Mouse (Mus musculus): Measurements from ENCODE around the gene D630003M21Rik. TPM values are rescaled to one million over a fixed set of nuclear protein-coding genes. Genes with fewer than 3 reads are reported as not detected.

Gene D630003M21Rik
- polyA plus RNA-seq, 1 experiment from 2014 or later, result 9.1 TPM

DNA sequence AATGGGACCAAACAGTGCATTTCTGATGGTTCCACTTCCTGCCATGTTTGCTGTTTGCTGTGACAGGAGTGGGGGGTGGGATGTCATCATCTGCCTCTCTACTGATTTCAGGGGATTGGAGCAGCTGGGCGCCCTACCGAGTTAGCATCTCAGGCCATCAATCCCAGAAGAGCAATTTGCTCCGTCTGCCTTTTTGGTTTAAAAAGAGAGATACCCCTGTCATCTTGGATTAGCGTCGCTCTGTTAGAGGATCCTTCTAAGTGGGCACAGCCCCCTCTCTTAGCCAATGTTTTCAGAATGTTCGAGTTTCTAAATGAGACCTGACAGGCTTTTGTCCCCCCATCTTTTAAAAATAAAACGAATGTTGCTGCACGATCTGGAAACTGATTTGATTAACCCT is 71.4 kb downstream of the D630003M21Rik start:
- H3K36me3 ChIP-seq (ENCODE audit: insufficient read depth), result no peaks in the 10 kb centered on the region
- H3K4me2 ChIP-seq, result no peak overlapping the region
- H3K4me1 ChIP-seq (ENCODE audit: insufficient read depth), result peaks cover 27% of the 10 kb centered on the region
- WGBS, result 60% methylated on average over 8 of the region's 8 CpGs
- H3K27me3 ChIP-seq (ENCODE audit: insufficient read depth, low read length), result no peaks in the 10 kb centered on the region
- no peaks in the 10 kb centered on the region for H3K9me3 ChIP-seq (ENCODE audit: low read depth, low read length)
- no peak overlapping the region for H3K9ac ChIP-seq
- ATAC-seq (ENCODE audit: insufficient read depth), result no peak
- no peak overlapping the region for H3K27ac ChIP-seq (ENCODE audit: low read depth)
- no peak for DNase-seq
- H3K4me3 ChIP-seq (ENCODE audit: low read depth, low read length), result no peak overlapping the region
- no peak for TF ChIP-seq CTCF (IDR thresholded peaks at IDR 0.05; ENCODE audit: low read depth)

DNA sequence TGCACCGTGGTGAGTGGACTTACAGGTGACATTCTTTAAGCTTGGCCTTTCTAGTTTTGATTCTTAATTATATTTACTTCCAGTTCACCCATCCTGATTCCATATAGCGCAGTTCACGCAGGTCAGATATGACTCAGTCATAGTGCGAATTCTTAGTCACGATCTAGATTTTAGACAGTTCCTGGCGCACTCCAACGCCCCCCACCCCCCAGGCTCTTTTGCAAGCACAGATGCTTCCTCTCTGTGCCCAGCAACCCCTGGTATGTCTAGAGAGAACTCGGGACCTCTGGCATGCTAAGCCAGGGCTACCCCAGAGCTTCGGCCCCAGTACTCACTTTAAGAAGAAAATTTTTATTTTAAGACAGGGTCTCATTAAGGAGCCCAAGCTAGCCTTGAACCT is 72.5 kb downstream of the D630003M21Rik start:
- H3K36me3 ChIP-seq (ENCODE audit: insufficient read depth), result no peaks in the 10 kb centered on the region
- H3K4me1 ChIP-seq (ENCODE audit: insufficient read depth), result peaks cover 27% of the 10 kb centered on the region
- WGBS, result 76% methylated on average over 9 of the region's 9 CpGs
- H3K27ac ChIP-seq (ENCODE audit: low read depth), result peak overlapping the region; percentile 24; the same call in 1 of the 2 replicates
- no peak overlapping the region for H3K4me2 ChIP-seq
- H3K27me3 ChIP-seq (ENCODE audit: insufficient read depth, low read length), result no peaks in the 10 kb centered on the region
- ATAC-seq (ENCODE audit: insufficient read depth) (no peak), DNase-seq (no peak)
- H3K9me3 ChIP-seq (ENCODE audit: low read depth, low read length), result no peaks in the 10 kb centered on the region
- H3K4me3 ChIP-seq (ENCODE audit: low read depth, low read length), result no peak overlapping the region
- TF ChIP-seq CTCF (IDR thresholded peaks at IDR 0.05; ENCODE audit: low read depth), result no peak
- no peak overlapping the region for H3K9ac ChIP-seq

DNA sequence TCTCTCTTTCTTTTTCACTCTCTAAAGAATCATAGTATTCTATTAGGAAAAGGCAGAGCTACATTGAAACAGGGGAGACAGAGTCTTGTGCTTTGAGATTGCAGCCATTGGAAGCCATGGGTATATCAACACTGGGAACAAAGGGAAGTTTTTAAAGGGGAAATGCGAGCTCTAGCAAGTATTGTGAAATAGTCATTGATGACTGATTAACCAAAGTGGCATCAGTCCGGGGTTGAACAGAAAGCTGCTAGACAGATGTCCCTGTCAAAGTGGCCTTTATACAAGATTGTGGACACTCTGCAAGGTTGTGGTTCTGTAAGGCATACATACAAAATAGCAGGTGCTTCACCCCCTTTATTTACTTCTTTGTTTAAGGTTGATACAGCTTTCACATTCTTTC is 73.4 kb downstream of the D630003M21Rik start:
- Histone ChIP-seq H3K4me2 (no peak overlapping the region), H3K9ac (no peak overlapping the region), H3K4me3 (ENCODE audit: low read depth, low read length) (no peak overlapping the region), H3K9me3 (ENCODE audit: low read depth, low read length) (no peaks in the 10 kb centered on the region), H3K27me3 (ENCODE audit: insufficient read depth, low read length) (no peaks in the 10 kb centered on the region), H3K4me1 (ENCODE audit: insufficient read depth) (peaks cover 27% of the 10 kb centered on the region), H3K27ac (ENCODE audit: low read depth) (no peak overlapping the region), H3K36me3 (ENCODE audit: insufficient read depth) (no peaks in the 10 kb centered on the region)
- no peak for ATAC-seq (ENCODE audit: insufficient read depth)
- 63% methylated on average over 2 of the region's 2 CpGs for WGBS
- TF ChIP-seq CTCF (IDR thresholded peaks at IDR 0.05; ENCODE audit: low read depth), result no peak
- DNase-seq, result no peak

- DNase-seq (no peak), ATAC-seq (ENCODE audit: insufficient read depth) (no peak)
- WGBS, result 79% methylated on average over 7 of the region's 7 CpGs
- no peaks in the 10 kb centered on the region for H3K9me3 ChIP-seq (ENCODE audit: low read depth, low read length)
- no peak overlapping the region for H3K4me3 ChIP-seq (ENCODE audit: low read depth, low read length)
- H3K27me3 ChIP-seq (ENCODE audit: insufficient read depth, low read length), result no peaks in the 10 kb centered on the region
- H3K9ac ChIP-seq, result no peak overlapping the region
- H3K27ac ChIP-seq (ENCODE audit: low read depth), result no peak overlapping the region
- H3K36me3 ChIP-seq (ENCODE audit: insufficient read depth), result no peaks in the 10 kb centered on the region
- peaks cover 24% of the 10 kb centered on the region for H3K4me1 ChIP-seq (ENCODE audit: insufficient read depth)
- no peak for TF ChIP-seq CTCF (IDR thresholded peaks at IDR 0.05; ENCODE audit: low read depth)
- H3K4me2 ChIP-seq, result no peak overlapping the region
Observed at GRCm38 (mm10) chr2:158155101-158155500, 73.9 kb downstream of the D630003M21Rik start.

DNA sequence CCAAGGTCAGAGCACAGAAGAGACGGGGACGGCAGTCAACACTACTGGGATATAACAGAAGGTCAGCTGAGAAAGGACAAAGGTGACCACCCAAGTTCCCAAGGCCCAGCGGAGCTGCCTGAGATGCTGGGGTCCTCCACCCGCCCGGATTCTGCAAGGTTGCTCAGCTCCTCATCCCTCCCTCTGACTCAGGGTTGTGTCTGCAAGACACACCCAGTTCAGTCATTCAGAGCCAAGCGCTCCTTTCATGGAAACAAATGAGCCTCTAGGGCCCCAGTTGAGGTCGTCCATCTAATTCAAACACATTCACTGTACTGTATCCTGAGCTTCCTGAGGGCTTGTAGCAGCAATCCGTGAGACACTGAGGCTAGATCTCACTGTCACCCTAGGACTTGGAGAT is 74.4 kb downstream of the D630003M21Rik start:
- no peak overlapping the region for H3K4me3 ChIP-seq (ENCODE audit: low read depth, low read length)
- peaks cover 21% of the 10 kb centered on the region for H3K4me1 ChIP-seq (ENCODE audit: insufficient read depth)
- ATAC-seq (ENCODE audit: insufficient read depth) (no peak), DNase-seq (no peak)
- peak overlapping the region; percentile 81; the same call in 1 of the 2 replicates for H3K4me2 ChIP-seq
- 60% methylated on average over 8 of the region's 8 CpGs for WGBS
- no peaks in the 10 kb centered on the region for H3K27me3 ChIP-seq (ENCODE audit: insufficient read depth, low read length)
- no peaks in the 10 kb centered on the region for H3K36me3 ChIP-seq (ENCODE audit: insufficient read depth)
- H3K9ac ChIP-seq, result no peak overlapping the region
- no peak for TF ChIP-seq CTCF (IDR thresholded peaks at IDR 0.05; ENCODE audit: low read depth)
- H3K9me3 ChIP-seq (ENCODE audit: low read depth, low read length), result no peaks in the 10 kb centered on the region
- peak overlapping the region; percentile 90 for H3K27ac ChIP-seq (ENCODE audit: low read depth)

GRCm38 (mm10) chr2:158153728-158154343 is 75.2 kb downstream of the D630003M21Rik start:
- TF ChIP-seq CTCF (IDR thresholded peaks at IDR 0.05; ENCODE audit: low read depth), result no peak
- H3K4me1 ChIP-seq (ENCODE audit: insufficient read depth), result peaks cover 16% of the 10 kb centered on the region
- H3K27ac ChIP-seq (ENCODE audit: low read depth), result peak overlapping the region; percentile 90
- no peaks in the 10 kb centered on the region for H3K27me3 ChIP-seq (ENCODE audit: insufficient read depth, low read length)
- WGBS, result under 1% methylated on average over 22 of the region's 22 CpGs
- ATAC-seq (ENCODE audit: insufficient read depth) (peak; percentile 79), DNase-seq (peak; percentile 76)
- no peaks in the 10 kb centered on the region for H3K9me3 ChIP-seq (ENCODE audit: low read depth, low read length)
- peak overlapping the region; percentile 38 for H3K4me3 ChIP-seq (ENCODE audit: low read depth, low read length)
- H3K36me3 ChIP-seq (ENCODE audit: insufficient read depth), result no peaks in the 10 kb centered on the region
- peak overlapping the region; percentile 55 for H3K9ac ChIP-seq
- peak overlapping the region; percentile 81 for H3K4me2 ChIP-seq

GRCm38 (mm10) chr2:158152685-158153309 is 76.2 kb downstream of the D630003M21Rik start:
- peak overlapping the region; percentile 81 for H3K4me2 ChIP-seq
- peak overlapping the region; percentile 90 for H3K27ac ChIP-seq (ENCODE audit: low read depth)
- TF ChIP-seq CTCF (IDR thresholded peaks at IDR 0.05; ENCODE audit: low read depth), result no peak
- peaks cover 16% of the 10 kb centered on the region for H3K4me1 ChIP-seq (ENCODE audit: insufficient read depth)
- H3K4me3 ChIP-seq (ENCODE audit: low read depth, low read length), result no peak overlapping the region
- no peak overlapping the region for H3K9ac ChIP-seq
- 32% methylated on average over 6 of the region's 6 CpGs for WGBS
- no peaks in the 10 kb centered on the region for H3K9me3 ChIP-seq (ENCODE audit: low read depth, low read length)
- DNase-seq, result peak; percentile 69
- no peaks in the 10 kb centered on the region for H3K27me3 ChIP-seq (ENCODE audit: insufficient read depth, low read length)
- ATAC-seq (ENCODE audit: insufficient read depth), result peak; percentile 72; the same call in 1 of the 2 replicates
- H3K36me3 ChIP-seq (ENCODE audit: insufficient read depth), result no peaks in the 10 kb centered on the region

All from lung, embryonic 14.5 days (tissue).